Mouse (Mus musculus): ENCODE results near the gene Ces1g.

- TF ChIP-seq EP300 (IDR thresholded peaks at IDR 0.05; ENCODE audit: insufficient read depth, low read depth, low read length), result no peak
- no peak for TF ChIP-seq CTCF (IDR thresholded peaks at IDR 0.05; ENCODE audit: low read depth, low read length)
These were observed 4.4 kb downstream of the Ces1g start for GRCm38 (mm10) chr8:93332703-93333102.
